Mouse (Mus musculus) cerebellum, adult 9-10 months (tissue): ENCODE results near the gene Itpr2.

Experiments
- DNase-seq: peaks from one replicate; pipeline ENCODE4 v3.0.0; 2022

The Itpr2 gene

DNA sequence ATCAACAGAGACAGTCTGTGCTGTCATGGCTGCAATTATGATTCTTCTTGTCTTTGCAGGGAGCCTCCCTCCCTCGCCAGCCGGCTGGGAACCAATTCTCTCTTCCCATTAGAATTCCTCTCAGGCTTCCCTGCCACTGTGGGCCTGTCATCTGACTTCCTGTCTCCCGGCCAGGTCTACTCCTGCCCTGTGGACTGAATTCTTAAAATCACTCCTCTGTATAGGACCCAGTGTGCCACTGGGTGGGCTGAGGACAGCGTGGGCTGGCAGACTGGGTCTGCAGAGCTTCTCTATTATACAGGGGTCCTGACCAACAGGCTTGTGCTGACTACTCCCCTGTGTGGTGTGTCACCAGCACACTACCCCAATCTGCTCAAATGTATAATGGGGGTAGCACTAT lies 365.4 kb downstream of the Itpr2 start:
- DNase-seq, result no peak

DNA sequence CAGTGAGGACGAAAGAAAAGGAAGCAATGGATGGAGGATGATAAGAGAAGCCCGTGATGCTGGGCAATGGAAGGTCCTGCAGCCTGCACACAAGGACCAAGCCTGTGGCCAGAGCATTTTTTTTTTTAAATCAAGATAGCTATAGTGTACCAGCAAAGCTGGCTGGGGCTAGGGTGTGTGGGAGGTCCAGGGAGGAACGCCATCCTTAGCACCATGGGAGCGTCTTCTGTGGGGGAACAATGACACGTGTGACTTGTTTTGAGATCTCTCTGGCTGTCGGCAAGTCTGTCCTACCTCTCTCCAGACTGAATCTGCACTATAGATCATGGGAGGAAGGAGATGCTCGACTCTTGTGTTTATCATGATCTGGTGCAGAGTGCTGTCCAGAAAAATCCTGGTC lies 365.8 kb downstream of the Itpr2 start:
- DNase-seq, result no peak

GRCm38 (mm10) chr6:146135291-146135690 lies 366.7 kb downstream of the Itpr2 start:
- DNase-seq, result no peak

GRCm38 (mm10) chr6:146133921-146134320 lies 368.1 kb downstream of the Itpr2 start:
- no peak for DNase-seq

DNA sequence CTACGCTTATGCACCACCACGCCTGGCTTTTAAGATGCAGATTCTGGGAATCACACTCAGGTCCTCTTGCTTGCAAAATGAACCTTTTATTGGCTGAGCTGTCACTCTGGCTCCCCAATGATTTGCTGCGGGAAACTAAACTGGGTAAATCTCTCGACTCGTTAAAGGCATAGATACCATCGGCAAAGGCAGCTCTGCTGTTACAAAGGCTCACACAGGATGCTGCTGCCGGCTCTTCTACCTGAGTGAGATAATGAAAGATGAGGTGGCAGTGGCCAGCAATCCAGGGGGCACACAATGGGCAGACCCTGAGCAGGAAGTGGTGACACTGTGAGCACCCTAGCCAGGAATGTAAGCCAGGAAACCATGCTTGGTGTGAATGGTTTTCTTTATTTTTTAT lies 373.0 kb downstream of the Itpr2 start:
- DNase-seq, result no peak

DNA sequence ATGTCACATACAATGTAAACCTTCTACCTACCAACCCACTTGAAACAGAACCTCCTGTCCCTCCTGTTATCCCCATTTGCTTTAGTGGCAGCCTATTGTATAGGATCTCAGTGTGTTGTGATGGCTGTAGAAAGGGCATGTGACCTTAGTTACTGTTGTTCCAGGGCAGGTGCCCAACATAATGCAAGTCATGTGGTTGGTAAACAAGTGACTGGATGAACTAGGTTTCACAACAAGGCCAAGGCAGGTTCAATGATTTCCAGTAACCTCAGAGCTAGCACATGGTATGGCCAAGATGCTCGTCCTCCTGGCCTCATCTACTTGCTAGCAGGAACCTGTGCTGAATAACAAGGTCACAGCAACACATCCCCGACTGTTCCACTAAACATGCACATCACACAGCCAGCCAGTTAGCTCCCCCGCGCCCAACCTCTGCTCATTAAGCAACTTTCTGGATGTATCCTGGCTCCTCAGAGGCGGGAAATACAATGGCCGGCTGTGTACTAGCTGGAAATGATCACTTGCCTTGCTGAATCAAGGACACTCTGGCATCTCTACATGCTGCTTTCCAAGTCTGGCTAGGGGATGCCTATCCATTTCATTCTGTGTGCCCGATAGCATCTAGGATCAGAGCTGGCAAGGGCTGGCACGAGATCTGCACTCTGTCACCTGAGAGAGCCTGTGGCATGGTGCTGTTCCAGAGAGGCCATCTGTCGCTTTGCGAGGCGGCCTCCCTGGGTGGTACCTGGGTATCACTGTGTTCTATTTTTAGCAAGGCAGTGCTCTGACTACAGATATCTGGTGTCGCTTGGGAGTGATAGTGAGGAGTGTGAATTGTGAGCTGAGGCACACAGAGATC lies 375.0 kb downstream of the Itpr2 start:
- DNase-seq, result peak; percentile 95

DNA sequence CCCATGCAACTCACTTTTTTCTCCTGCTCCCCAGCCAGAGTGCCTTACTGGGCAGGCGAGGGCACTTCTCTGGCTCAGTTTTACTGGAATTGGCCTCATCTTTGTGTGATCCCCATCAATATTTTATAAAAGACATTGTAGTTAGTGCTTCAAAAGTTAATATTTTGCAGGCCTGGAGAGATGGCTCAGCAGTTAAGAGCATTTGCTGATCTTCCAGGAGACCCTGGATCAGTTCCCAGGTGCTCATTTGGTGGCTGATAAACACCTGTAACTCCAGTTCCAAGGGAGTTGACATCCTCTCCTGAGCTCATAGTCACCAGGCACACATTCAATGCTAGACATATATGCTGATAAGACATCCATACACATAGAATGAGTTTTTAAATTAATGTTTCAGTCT lies 376.4 kb downstream of the Itpr2 start:
- DNase-seq, result no peak

DNA sequence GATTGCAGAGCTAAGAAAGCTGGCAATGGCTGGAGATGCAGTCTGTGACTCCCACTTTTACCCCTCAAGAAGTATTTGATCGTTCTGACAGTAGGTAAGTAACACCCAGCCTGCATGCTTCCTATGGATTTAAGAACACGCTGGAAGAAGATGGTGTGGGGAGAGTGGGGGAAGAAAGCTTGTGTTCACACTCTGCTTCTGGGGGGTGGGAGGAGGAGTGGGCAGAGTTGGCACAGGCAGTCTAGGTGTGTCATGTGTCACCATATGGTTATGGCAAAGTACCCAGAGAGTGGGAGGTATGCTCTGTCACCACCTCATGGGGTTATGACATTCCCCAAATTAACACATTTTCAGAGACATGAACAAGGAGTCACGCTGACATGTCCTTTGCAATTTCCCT lies 377.5 kb downstream of the Itpr2 start:
- no peak for DNase-seq

GRCm38 (mm10) chr6:146123656-146124055 lies 378.4 kb downstream of the Itpr2 start:
- DNase-seq, result no peak

GRCm38 (mm10) chr6:146120172-146120571 lies 381.9 kb downstream of the Itpr2 start:
- DNase-seq, result no peak

DNA sequence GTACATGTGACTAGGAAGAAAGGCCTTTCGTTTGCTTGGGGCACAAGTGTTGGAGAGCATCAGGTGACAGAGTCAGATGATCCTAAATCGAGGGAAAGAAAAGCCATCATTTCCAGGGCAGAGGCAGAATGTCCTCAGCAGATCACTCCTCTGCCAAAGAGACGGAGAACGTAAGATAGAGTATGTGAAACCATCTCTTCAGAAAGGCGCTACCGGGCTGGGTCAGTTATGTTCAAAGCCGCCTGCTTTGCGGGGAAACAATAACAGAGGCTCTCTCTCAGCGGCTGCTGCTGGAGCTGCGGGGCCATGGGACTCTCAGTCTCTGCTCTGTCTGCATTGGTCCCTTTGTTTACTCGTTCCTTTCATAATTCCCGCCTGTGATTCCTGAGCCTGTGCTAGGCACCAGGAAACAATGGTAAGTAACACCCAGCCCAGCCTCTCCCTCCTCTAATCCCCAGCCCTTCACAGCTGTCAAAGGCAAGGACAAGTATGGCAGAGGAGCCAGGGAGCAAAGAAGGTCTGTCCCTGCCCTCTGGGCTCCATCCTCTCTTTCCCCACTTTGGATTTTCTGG lies 387.2 kb downstream of the Itpr2 start:
- DNase-seq, result no peak

GRCm38 (mm10) chr6:146114071-146114470 lies 388.0 kb downstream of the Itpr2 start:
- no peak for DNase-seq

GRCm38 (mm10) chr6:146113085-146113484 lies 388.9 kb downstream of the Itpr2 start:
- no peak for DNase-seq

DNA sequence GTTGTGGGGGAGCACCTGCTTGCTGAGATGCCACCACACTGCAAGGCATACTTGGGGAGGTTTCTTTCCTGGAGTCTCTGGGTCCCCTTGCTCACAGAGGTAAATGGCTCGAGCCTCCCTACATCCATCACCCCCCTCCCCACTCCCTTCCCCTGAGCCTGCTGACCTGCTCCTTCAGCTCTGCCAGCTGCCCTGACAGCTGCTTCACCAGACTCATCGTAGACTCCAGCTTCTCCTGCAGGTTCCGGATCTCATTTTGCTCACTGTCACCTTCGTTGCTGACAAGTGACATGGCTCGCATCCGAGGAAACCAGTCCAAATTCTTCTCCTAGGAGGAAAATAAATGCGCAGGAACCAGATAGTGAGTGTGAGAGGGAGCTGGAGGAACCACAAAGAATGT lies 389.8 kb downstream of the Itpr2 start:
- DNase-seq, result no peak

- no peak for DNase-seq
Measured at GRCm38 (mm10) chr6:146111781-146112180, 390.2 kb downstream of the Itpr2 start.

- peak; percentile 30 for DNase-seq
Measured at GRCm38 (mm10) chr6:146110832-146111741, 390.9 kb downstream of the Itpr2 start.

- DNase-seq, result no peak
Measured at GRCm38 (mm10) chr6:146110425-146110824, 391.6 kb downstream of the Itpr2 start.

DNA sequence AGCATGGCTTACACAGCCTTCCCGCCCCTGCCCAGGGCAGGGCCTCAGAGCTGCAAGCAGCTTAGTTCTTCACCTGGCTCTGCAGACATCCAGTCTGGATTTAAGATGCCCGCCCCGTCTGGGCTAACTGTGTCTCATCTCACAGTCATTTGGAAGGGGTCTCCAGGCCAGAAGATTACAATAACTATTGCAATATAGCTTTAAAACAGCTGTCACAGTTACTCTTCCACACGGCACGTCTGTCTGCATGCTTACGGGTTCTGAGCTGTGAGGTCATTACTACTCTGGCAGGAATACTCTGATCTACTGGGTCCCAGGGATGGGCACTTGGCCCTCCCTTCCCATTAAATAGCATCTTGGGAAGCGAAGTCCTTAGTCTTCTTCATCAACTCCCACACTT lies 393.3 kb downstream of the Itpr2 start:
- no peak for DNase-seq

- no peak for DNase-seq
Measured at GRCm38 (mm10) chr6:146107117-146107832, 394.7 kb downstream of the Itpr2 start.

GRCm38 (mm10) chr6:146083056-146083961 lies 418.7 kb downstream of the Itpr2 start:
- no peak for DNase-seq

DNA sequence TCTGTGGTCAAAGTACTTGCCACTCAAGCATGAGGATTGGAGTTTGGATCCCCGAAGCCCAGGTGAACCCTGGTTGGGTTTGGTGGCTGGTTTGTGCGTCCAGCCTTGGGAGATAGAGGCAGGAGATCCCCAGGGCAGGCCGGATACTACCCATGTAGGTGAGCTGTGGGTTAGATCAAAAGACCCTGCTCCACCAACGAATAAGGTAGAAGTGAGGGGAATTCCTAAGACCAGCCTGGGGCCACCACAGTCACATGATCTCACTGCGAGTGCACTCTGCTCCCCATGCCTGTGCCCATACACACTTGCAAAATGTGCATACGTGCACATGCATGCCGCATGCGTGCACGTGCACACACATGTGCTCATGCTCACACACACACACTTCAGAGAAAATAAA lies 419.5 kb downstream of the Itpr2 start:
- DNase-seq, result no peak

- DNase-seq, result no peak
Measured at GRCm38 (mm10) chr6:146081578-146081977, 420.4 kb downstream of the Itpr2 start.
